Mouse (Mus musculus): ENCODE measurements around the gene Slc25a39. TPM values are rescaled to one million over a fixed set of nuclear protein-coding genes. Genes with fewer than 3 reads are reported as not detected.

Slc25a39 gene
- polyA plus RNA-seq, 1 experiment = 88.4 TPM

DNA sequence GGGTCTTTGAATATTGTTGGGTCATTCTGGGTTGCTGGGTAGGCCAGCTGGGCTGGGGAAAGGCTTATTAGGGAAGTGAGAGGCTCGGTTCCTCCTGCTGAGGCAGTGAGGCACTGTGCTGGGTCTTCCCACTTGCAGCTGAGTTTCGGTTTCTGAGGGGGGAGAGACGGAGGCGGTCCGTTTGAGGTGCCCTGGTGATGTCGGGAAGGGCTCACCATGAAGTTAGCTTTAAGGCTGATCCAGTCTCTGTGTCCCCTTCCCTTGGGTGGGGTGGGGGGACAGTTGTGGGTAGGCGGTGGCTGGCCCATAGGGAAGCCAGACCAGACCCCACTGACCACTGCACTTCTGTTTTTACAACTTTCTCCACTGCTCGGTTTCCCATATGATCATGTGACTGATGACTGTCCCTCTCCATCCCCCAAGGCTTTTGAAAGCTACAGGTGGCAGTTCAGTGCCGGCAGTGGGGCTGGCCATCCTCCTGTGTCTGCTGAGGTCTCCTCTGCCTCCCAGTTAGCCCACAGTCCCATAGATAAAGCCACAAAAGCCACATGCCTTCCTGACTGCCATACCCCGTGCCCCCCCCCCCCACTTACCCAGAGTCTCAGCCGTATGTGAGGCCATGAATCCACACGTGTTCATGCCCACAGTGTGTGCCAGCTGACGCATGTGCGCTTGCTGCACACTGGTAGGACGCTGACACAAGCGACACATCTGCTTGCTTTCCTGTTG is 24.5 kb upstream of the Slc25a39 start:
- H3K4me1 ChIP-seq (ENCODE audit: control insufficient read depth, insufficient read depth, low read length) = peaks cover 8% of the 10 kb centered on the region
- no peak overlapping the region for H3K27ac ChIP-seq (ENCODE audit: insufficient read depth, low read length)
- TF ChIP-seq POLR2A (IDR thresholded peaks at IDR 0.05; ENCODE audit: extremely low read depth, insufficient read depth, low read length) (no peak), CTCF (IDR thresholded peaks at IDR 0.05; ENCODE audit: extremely low read depth, insufficient read depth, low read length) (no peak)
- H3K4me3 ChIP-seq (ENCODE audit: insufficient read depth, low read length) = no peak overlapping the region

DNA sequence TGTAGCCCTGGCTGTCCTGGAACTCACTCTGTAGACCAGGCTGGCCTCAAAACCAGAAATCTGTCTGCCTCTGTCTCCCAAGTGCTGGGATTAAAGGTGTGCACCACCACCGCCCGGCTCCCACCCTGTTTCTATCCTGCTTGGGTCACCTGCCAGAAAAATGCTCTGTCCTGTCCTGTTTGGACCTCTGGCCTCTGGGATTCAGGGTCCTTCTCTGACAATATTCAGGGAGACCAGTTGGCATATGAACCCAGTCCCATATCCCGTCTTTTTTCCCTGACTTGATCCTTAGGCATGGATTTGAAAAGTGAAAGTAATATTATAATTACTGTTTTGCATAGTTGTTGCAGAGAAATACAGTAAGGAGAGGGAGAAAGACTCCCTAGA is 24.0 kb upstream of the Slc25a39 start:
- peaks cover 8% of the 10 kb centered on the region for H3K4me1 ChIP-seq (ENCODE audit: control insufficient read depth, insufficient read depth, low read length)
- no peak overlapping the region for H3K27ac ChIP-seq (ENCODE audit: insufficient read depth, low read length)
- TF ChIP-seq POLR2A (IDR thresholded peaks at IDR 0.05; ENCODE audit: extremely low read depth, insufficient read depth, low read length) (no peak), CTCF (IDR thresholded peaks at IDR 0.05; ENCODE audit: extremely low read depth, insufficient read depth, low read length) (no peak)
- H3K4me3 ChIP-seq (ENCODE audit: insufficient read depth, low read length) = no peak overlapping the region; the same call in 1 of the 2 replicates

- H3K4me3 ChIP-seq (ENCODE audit: insufficient read depth, low read length) = peak overlapping the region; percentile 41
- peak overlapping the region; percentile 26; the same call in 1 of the 2 replicates for H3K27ac ChIP-seq (ENCODE audit: insufficient read depth, low read length)
- TF ChIP-seq POLR2A (IDR thresholded peaks at IDR 0.05; ENCODE audit: extremely low read depth, insufficient read depth, low read length) (no peak), CTCF (IDR thresholded peaks at IDR 0.05; ENCODE audit: extremely low read depth, insufficient read depth, low read length) (peak; percentile 67)
- peaks cover 8% of the 10 kb centered on the region for H3K4me1 ChIP-seq (ENCODE audit: control insufficient read depth, insufficient read depth, low read length)
Observed at GRCm38 (mm10) chr11:102431018-102431645, 23.4 kb upstream of the Slc25a39 start.

DNA sequence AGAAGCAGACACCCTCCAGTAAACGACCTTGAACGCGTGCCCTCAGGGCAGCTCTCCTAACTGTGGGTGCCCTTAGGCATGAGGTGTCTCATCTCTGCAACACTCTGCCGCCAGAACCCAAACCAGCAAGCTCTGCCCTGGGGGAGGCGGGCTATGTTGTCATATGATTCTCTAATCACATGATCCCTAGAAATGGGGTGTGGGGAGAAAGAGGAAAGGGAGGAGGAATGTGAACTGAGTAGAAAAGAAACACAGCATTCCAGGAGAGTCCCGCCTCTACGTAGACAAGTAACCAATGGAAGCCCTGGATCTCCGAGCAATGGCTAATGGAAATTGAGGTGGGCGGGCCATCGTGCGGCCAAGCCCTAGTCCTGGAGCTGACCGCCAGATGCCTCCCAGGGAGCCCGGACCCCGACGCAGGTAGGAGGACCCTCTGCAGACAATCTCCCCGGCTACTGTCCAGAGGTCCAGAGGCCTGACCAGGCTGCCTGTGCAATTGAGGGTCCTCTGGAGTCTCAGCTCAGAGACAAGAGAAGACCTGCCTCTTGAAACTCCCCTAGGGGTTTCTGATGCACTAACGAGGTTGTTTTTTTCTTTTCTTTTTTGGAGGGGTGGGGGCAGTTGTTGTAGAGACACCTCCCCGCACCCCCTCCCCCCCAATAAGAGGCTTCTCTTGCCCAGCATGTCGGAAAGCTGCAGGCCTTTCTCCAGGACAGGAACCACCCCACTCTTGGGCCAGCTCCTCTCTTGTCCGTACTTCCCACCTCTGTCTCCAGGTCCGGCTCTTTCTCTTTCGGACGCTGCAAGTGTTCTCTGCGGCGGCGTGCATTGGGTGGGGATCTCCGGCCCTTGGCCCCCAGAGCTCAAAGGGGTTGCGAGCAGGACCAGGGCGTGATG is 22.6 kb upstream of the Slc25a39 start, which contains the start of gene Grn:
TSS of gene Grn (plus strand) at position 195 of the 897 bp plus-strand sequence.
- TF ChIP-seq CTCF (IDR thresholded peaks at IDR 0.05; ENCODE audit: extremely low read depth, insufficient read depth, low read length) = no peak
- TF ChIP-seq POLR2A (IDR thresholded peaks at IDR 0.05; ENCODE audit: extremely low read depth, insufficient read depth, low read length) = peak; percentile 71
- Histone ChIP-seq H3K4me1 (ENCODE audit: control insufficient read depth, insufficient read depth, low read length) (peaks cover 8% of the 10 kb centered on the region), H3K27ac (ENCODE audit: insufficient read depth, low read length) (peak within 1 kb of the TSS; percentile 26; the same call in 1 of the 2 replicates), H3K4me3 (ENCODE audit: insufficient read depth, low read length) (peak within 1 kb of the TSS; percentile 41)

DNA sequence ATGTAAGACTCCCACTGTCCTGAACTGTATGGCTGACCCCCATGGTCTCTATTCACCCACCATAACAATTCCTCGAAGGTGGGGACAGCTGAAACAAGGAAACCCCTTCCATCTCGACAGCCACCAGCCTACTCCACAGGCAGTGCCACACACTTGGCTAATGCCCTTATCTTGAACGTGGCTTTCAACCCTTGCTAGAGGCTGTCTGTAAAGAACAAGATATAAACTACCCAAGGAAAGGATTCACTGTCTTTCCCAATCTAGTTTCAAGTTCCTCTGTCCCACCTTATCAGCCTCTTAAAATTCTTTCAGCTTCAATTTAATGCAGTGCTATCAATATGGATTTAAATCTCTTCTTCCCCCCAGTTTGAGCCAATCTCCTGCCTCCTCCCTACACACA is 21.8 kb upstream of the Slc25a39 start:
- Histone ChIP-seq H3K27ac (ENCODE audit: insufficient read depth, low read length) (no peak overlapping the region), H3K4me3 (ENCODE audit: insufficient read depth, low read length) (peak overlapping the region; percentile 41), H3K4me1 (ENCODE audit: control insufficient read depth, insufficient read depth, low read length) (peaks cover 8% of the 10 kb centered on the region)
- TF ChIP-seq POLR2A (IDR thresholded peaks at IDR 0.05; ENCODE audit: extremely low read depth, insufficient read depth, low read length) = no peak
- TF ChIP-seq CTCF (IDR thresholded peaks at IDR 0.05; ENCODE audit: extremely low read depth, insufficient read depth, low read length) = no peak

GRCm38 (mm10) chr11:102428981-102429540 is 21.3 kb upstream of the Slc25a39 start:
- no peak overlapping the region; the same call in 1 of the 2 replicates for H3K4me3 ChIP-seq (ENCODE audit: insufficient read depth, low read length)

GRCm38 (mm10) chr11:102425555-102426316 is 18.0 kb upstream of the Slc25a39 start:
- TF ChIP-seq POLR2A (IDR thresholded peaks at IDR 0.05; ENCODE audit: extremely low read depth, insufficient read depth, low read length) (no peak), CTCF (IDR thresholded peaks at IDR 0.05; ENCODE audit: extremely low read depth, insufficient read depth, low read length) (no peak)
- no peak overlapping the region for H3K27ac ChIP-seq (ENCODE audit: insufficient read depth, low read length)
- H3K4me1 ChIP-seq (ENCODE audit: control insufficient read depth, insufficient read depth, low read length) = no peaks in the 10 kb centered on the region
- H3K4me3 ChIP-seq (ENCODE audit: insufficient read depth, low read length) = no peak overlapping the region

More at GRCm38 (mm10) chr11:102428981-102429540, 21.3 kb upstream of the Slc25a39 start:
- H3K4me1 ChIP-seq (ENCODE audit: control insufficient read depth, insufficient read depth, low read length) = peaks cover 6% of the 10 kb centered on the region
- H3K27ac ChIP-seq (ENCODE audit: insufficient read depth, low read length) = no peak overlapping the region
- TF ChIP-seq POLR2A (IDR thresholded peaks at IDR 0.05; ENCODE audit: extremely low read depth, insufficient read depth, low read length) (no peak), CTCF (IDR thresholded peaks at IDR 0.05; ENCODE audit: extremely low read depth, insufficient read depth, low read length) (no peak)

DNA sequence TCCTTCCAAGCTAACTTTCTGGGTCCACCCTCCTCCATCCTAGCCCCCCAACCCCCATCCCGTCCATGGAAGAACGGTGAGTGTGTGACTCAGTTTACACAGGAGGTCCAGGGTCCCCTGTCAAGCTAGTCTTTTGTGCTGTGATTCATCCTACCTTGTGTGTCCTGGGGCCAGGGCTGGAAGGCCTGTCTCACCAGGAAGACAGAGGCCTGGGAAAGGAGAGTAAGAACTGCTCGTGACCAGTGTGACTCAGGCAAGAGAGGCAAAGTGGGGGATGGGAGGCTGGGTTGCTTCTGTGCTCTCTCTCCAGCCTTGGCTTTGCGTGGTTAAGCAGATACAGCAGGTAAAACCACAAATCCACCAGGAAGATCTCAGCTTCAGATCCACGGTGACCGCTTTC is 16.9 kb upstream of the Slc25a39 start:
- Histone ChIP-seq H3K4me3 (ENCODE audit: insufficient read depth, low read length) (no peak overlapping the region), H3K4me1 (ENCODE audit: control insufficient read depth, insufficient read depth, low read length) (no peaks in the 10 kb centered on the region), H3K27ac (ENCODE audit: insufficient read depth, low read length) (no peak overlapping the region)
- TF ChIP-seq CTCF (IDR thresholded peaks at IDR 0.05; ENCODE audit: extremely low read depth, insufficient read depth, low read length) = no peak
- TF ChIP-seq POLR2A (IDR thresholded peaks at IDR 0.05; ENCODE audit: extremely low read depth, insufficient read depth, low read length) = no peak
